Mouse (Mus musculus): Measurements from ENCODE around the gene Fry. TPM values are rescaled to one million over a fixed set of nuclear protein-coding genes. Genes with fewer than 3 reads are reported as not detected.

Gene Fry
- polyA plus RNA-seq, 1 experiment = 2.9 TPM

GRCm38 (mm10) chr5:150294306-150294705 lies 175.9 kb downstream of the Fry start:
- H3K4me3 ChIP-seq (ENCODE audit: insufficient read depth, low read length) = no peak overlapping the region
- H3K4me1 ChIP-seq (ENCODE audit: control insufficient read depth, insufficient read depth, low read length) = no peaks in the 10 kb centered on the region
- TF ChIP-seq POLR2A (IDR thresholded peaks at IDR 0.05; ENCODE audit: low read depth, low read length) = no peak
- no peak for TF ChIP-seq CTCF (IDR thresholded peaks at IDR 0.05; ENCODE audit: borderline replicate concordance, insufficient read depth, low read length)
- no peak overlapping the region for H3K27ac ChIP-seq (ENCODE audit: insufficient read depth, low read length)

DNA sequence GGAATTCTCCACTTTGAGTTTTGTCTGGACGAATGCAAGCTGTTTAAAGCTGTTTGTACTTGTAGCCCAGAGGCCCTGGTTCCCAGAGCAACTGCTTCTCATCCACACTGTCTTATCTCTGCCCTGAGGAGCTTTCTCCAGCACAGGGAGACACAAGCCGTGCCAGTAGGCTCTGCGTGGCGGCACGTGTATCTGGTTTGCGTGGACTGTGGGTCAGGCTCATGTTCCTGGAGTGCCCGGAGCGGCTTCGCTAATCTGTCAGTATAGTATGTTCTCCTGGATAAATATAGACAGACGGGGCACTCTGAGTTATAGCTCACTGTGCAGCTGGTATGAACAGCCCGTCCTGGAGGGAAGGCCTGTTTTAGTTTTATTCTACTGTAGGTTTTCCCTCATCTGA lies 176.7 kb downstream of the Fry start:
- TF ChIP-seq POLR2A (IDR thresholded peaks at IDR 0.05; ENCODE audit: low read depth, low read length) = no peak
- Histone ChIP-seq H3K4me3 (ENCODE audit: insufficient read depth, low read length) (no peak overlapping the region), H3K27ac (ENCODE audit: insufficient read depth, low read length) (no peak overlapping the region), H3K4me1 (ENCODE audit: control insufficient read depth, insufficient read depth, low read length) (no peaks in the 10 kb centered on the region)

DNA sequence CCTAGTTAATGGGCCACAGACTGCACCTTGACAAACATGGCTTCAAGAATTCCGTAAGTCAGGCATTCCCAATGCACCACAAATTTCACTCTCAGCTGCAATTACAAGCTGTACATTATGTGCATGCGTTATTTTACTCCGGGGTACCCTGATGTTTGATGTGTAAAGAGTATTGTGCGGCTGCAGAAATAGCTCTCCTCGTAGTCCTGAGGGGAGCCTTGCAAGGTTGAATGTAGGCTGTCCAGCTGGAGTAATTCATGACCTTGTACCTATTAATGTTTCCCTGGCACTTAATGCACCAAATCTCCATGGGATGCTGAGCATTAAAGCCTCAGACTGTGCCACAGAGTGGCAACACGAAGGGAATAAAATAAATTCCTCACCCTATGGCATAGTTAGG lies 180.5 kb downstream of the Fry start:
- no peak overlapping the region for H3K27ac ChIP-seq (ENCODE audit: insufficient read depth, low read length)
- no peak for TF ChIP-seq CTCF (IDR thresholded peaks at IDR 0.05; ENCODE audit: borderline replicate concordance, insufficient read depth, low read length)
- TF ChIP-seq POLR2A (IDR thresholded peaks at IDR 0.05; ENCODE audit: low read depth, low read length) = no peak
- H3K4me3 ChIP-seq (ENCODE audit: insufficient read depth, low read length) = no peak overlapping the region
- H3K4me1 ChIP-seq (ENCODE audit: control insufficient read depth, insufficient read depth, low read length) = no peaks in the 10 kb centered on the region

GRCm38 (mm10) chr5:150302123-150302522 lies 183.7 kb downstream of the Fry start:
- H3K4me1 ChIP-seq (ENCODE audit: control insufficient read depth, insufficient read depth, low read length) = no peaks in the 10 kb centered on the region
- no peak overlapping the region for H3K27ac ChIP-seq (ENCODE audit: insufficient read depth, low read length)
- TF ChIP-seq CTCF (IDR thresholded peaks at IDR 0.05; ENCODE audit: borderline replicate concordance, insufficient read depth, low read length) (no peak), POLR2A (IDR thresholded peaks at IDR 0.05; ENCODE audit: low read depth, low read length) (no peak)
- H3K4me3 ChIP-seq (ENCODE audit: insufficient read depth, low read length) = no peak overlapping the region

DNA sequence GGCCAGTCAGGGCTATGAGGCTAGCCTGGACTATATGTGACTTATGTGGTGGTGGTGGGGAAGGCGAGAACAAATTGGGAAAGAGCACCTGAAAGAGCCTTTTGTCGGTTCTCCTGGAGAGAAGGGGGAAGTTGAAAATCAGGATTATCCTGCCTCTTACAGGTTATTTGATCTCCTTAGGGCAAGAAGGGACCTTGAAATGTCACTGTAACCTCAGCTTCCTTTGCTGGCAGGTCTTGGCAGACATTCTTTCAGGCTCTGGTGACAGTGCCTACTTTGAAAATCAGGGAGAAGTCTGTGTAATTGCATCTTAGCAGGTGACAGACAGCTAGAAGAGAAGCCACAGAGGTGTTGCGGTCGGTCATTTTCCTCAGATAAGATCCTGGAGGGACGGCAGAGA lies 184.6 kb downstream of the Fry start:
- TF ChIP-seq POLR2A (IDR thresholded peaks at IDR 0.05; ENCODE audit: low read depth, low read length) = no peak
- TF ChIP-seq CTCF (IDR thresholded peaks at IDR 0.05; ENCODE audit: borderline replicate concordance, insufficient read depth, low read length) = no peak
- no peak overlapping the region for H3K4me3 ChIP-seq (ENCODE audit: insufficient read depth, low read length)
- no peak overlapping the region for H3K27ac ChIP-seq (ENCODE audit: insufficient read depth, low read length)
- no peaks in the 10 kb centered on the region for H3K4me1 ChIP-seq (ENCODE audit: control insufficient read depth, insufficient read depth, low read length)

DNA sequence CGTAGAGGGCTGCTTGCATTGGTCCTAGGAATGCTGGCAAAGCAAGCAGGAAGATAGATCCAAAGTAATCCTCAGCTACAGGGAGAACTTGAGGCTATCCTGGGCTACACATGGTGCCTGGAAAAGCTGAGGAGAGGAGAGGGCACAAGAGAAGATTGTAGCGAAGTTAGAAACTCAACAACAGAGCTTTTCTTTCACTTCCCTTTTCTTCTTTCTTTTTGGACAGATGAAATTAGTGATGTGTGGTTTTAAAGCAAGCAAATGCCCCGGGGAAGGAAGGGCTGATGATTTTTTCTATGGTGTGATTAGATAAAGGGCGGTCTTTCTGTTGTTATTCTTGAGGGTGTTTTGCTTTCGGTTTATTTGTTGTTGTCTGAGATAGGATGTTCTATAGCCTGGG lies 188.1 kb downstream of the Fry start:
- Histone ChIP-seq H3K27ac (ENCODE audit: insufficient read depth, low read length) (no peak overlapping the region), H3K4me1 (ENCODE audit: control insufficient read depth, insufficient read depth, low read length) (no peaks in the 10 kb centered on the region), H3K4me3 (ENCODE audit: insufficient read depth, low read length) (no peak overlapping the region)
- TF ChIP-seq CTCF (IDR thresholded peaks at IDR 0.05; ENCODE audit: borderline replicate concordance, insufficient read depth, low read length) (no peak), POLR2A (IDR thresholded peaks at IDR 0.05; ENCODE audit: low read depth, low read length) (no peak)

- H3K4me3 ChIP-seq (ENCODE audit: insufficient read depth, low read length) = no peak overlapping the region
- TF ChIP-seq CTCF (IDR thresholded peaks at IDR 0.05; ENCODE audit: borderline replicate concordance, insufficient read depth, low read length) = no peak
- TF ChIP-seq POLR2A (IDR thresholded peaks at IDR 0.05; ENCODE audit: low read depth, low read length) = no peak
- H3K27ac ChIP-seq (ENCODE audit: insufficient read depth, low read length) = no peak overlapping the region
- no peaks in the 10 kb centered on the region for H3K4me1 ChIP-seq (ENCODE audit: control insufficient read depth, insufficient read depth, low read length)
Observed at GRCm38 (mm10) chr5:150313229-150313628, 194.8 kb downstream of the Fry start.

- H3K27ac ChIP-seq (ENCODE audit: insufficient read depth, low read length) = no peak overlapping the region
- H3K4me3 ChIP-seq (ENCODE audit: insufficient read depth, low read length) = no peak overlapping the region
- TF ChIP-seq CTCF (IDR thresholded peaks at IDR 0.05; ENCODE audit: borderline replicate concordance, insufficient read depth, low read length) = no peak
- TF ChIP-seq POLR2A (IDR thresholded peaks at IDR 0.05; ENCODE audit: low read depth, low read length) = no peak
- no peaks in the 10 kb centered on the region for H3K4me1 ChIP-seq (ENCODE audit: control insufficient read depth, insufficient read depth, low read length)
Observed at GRCm38 (mm10) chr5:150314582-150314981, 196.1 kb downstream of the Fry start.

GRCm38 (mm10) chr5:150325411-150325810 lies 207.0 kb downstream of the Fry start:
- no peak overlapping the region for H3K4me3 ChIP-seq (ENCODE audit: insufficient read depth, low read length)
- TF ChIP-seq POLR2A (IDR thresholded peaks at IDR 0.05; ENCODE audit: low read depth, low read length) (no peak), CTCF (IDR thresholded peaks at IDR 0.05; ENCODE audit: borderline replicate concordance, insufficient read depth, low read length) (no peak)
- no peak overlapping the region for H3K27ac ChIP-seq (ENCODE audit: insufficient read depth, low read length)
- no peaks in the 10 kb centered on the region for H3K4me1 ChIP-seq (ENCODE audit: control insufficient read depth, insufficient read depth, low read length)

- H3K27ac ChIP-seq (ENCODE audit: insufficient read depth, low read length) = no peak overlapping the region
- H3K4me1 ChIP-seq (ENCODE audit: control insufficient read depth, insufficient read depth, low read length) = 0 out of 2 replicates have a peak, but pooled peaks cover 4% of the 10 kb centered on the region
Observed at GRCm38 (mm10) chr5:150328686-150329085, 210.2 kb downstream of the Fry start.

GRCm38 (mm10) chr5:150331821-150332220 lies 213.4 kb downstream of the Fry start:
- no peak for TF ChIP-seq POLR2A (IDR thresholded peaks at IDR 0.05; ENCODE audit: low read depth, low read length)
- TF ChIP-seq CTCF (IDR thresholded peaks at IDR 0.05; ENCODE audit: borderline replicate concordance, insufficient read depth, low read length) = no peak
- no peak overlapping the region for H3K27ac ChIP-seq (ENCODE audit: insufficient read depth, low read length)
- H3K4me1 ChIP-seq (ENCODE audit: control insufficient read depth, insufficient read depth, low read length) = 0 out of 2 replicates have a peak, but pooled peaks cover 4% of the 10 kb centered on the region
- no peak overlapping the region for H3K4me3 ChIP-seq (ENCODE audit: insufficient read depth, low read length)

More at GRCm38 (mm10) chr5:150328686-150329085, 210.2 kb downstream of the Fry start:
- no peak for TF ChIP-seq POLR2A (IDR thresholded peaks at IDR 0.05; ENCODE audit: low read depth, low read length)
- TF ChIP-seq CTCF (IDR thresholded peaks at IDR 0.05; ENCODE audit: borderline replicate concordance, insufficient read depth, low read length) = no peak
- H3K4me3 ChIP-seq (ENCODE audit: insufficient read depth, low read length) = no peak overlapping the region

Measured in embryonic fibroblast, embryonic 13.5 days (primary cell).